In genomic region chr15:83857129-83857528, GRCm38 (mm10) we compare ENCODE assay signal across 10 mouse cellular contexts.
DNase-seq lines count a peak whose midpoint lies in the region; ATAC-seq lines count a peak whose summit lies in the region.
"Had no signal": no experiment of that assay in that cellular context is flagged by ENCODE, and none has a peak within 500 bp of the region (broad histone marks: within the 10 kb centered on the region; RNA-seq: fewer than 3 reads in every experiment).

No protein-coding gene starts in this region.

- ATAC-seq in midbrain, embryonic 11.5 days (ENCODE audit: low FRiP score) = no peak
- no peak for ATAC-seq in midbrain, embryonic 16.5 days
- ATAC-seq in megakaryocyte, adult 5-6 weeks (ENCODE audit: poor library complexity, severe bottlenecking) = no peak

- no peaks in the 10 kb centered on the region for H3K36me3 ChIP-seq in midbrain, embryonic 11.5 days (ENCODE audit: control insufficient read depth, insufficient read depth, low read length)
- no peaks in the 10 kb centered on the region for H3K36me3 ChIP-seq in midbrain, embryonic 16.5 days (ENCODE audit: control insufficient read depth, insufficient read depth, low read length)
- H3K36me3 ChIP-seq: embryonic facial prominence, embryonic 12.5 days had no signal

- no peak overlapping the region for H3K4me2 ChIP-seq in midbrain, embryonic 11.5 days
- H3K4me2 ChIP-seq in midbrain, embryonic 16.5 days (ENCODE audit: low read length) = no peak overlapping the region
- H3K4me2 ChIP-seq: embryonic facial prominence, embryonic 12.5 days had no signal

- H3K4me3 ChIP-seq in midbrain, embryonic 11.5 days (ENCODE audit: low read depth, low read length) = no peak overlapping the region
- H3K4me3 ChIP-seq in midbrain, embryonic 16.5 days (ENCODE audit: low read depth, low read length) = no peak overlapping the region
- H3K4me3 ChIP-seq: embryonic facial prominence, embryonic 12.5 days; megakaryocyte, embryonic 14.5 days had no signal

- H3K4me1 ChIP-seq in midbrain, embryonic 11.5 days (ENCODE audit: control insufficient read depth, insufficient read depth, low read length) = no peaks in the 10 kb centered on the region
- no peaks in the 10 kb centered on the region for H3K4me1 ChIP-seq in midbrain, embryonic 16.5 days (ENCODE audit: control insufficient read depth, insufficient read depth, low read length)
- H3K4me1 ChIP-seq: embryonic facial prominence, embryonic 12.5 days; megakaryocyte, embryonic 14.5 days had no signal

- H3K9ac ChIP-seq in midbrain, embryonic 11.5 days (ENCODE audit: low read length) = no peak overlapping the region
- no peak overlapping the region for H3K9ac ChIP-seq in midbrain, embryonic 16.5 days (ENCODE audit: low read depth, low read length)
- H3K9ac ChIP-seq: embryonic facial prominence, embryonic 12.5 days had no signal

- no peak overlapping the region for H3K27ac ChIP-seq in midbrain, embryonic 11.5 days (ENCODE audit: low read depth, low read length)
- H3K27ac ChIP-seq in midbrain, embryonic 16.5 days (ENCODE audit: low read length) = no peak overlapping the region
- H3K27ac ChIP-seq: embryonic facial prominence, embryonic 12.5 days had no signal

- WGBS in midbrain, embryonic 11.5 days = 27% methylated on average over 8 of the region's 8 CpGs
- 19% methylated on average over 8 of the region's 8 CpGs for WGBS in midbrain, embryonic 16.5 days

- DNase-seq in midbrain, embryonic 11.5 days (ENCODE audit: low spot score, missing footprints) = peak; percentile 98
- DNase-seq in adrenal gland, postnatal 10 days = peak; percentile 83
- peak; percentile 38 for DNase-seq in embryo, embryonic 11.5 days (ENCODE audit: low read depth, low spot score)
- peak; percentile 30 to 41 for DNase-seq in heart, adult 9 months (ENCODE audit: low spot score in 2 of 2)
- peak; percentile 71 to 72 for DNase-seq in layer of hippocampus, postnatal 36 days
- peak; percentile 61 for DNase-seq in ovary, postnatal 14 days (ENCODE audit: low spot score)

- no peaks in the 10 kb centered on the region for H3K27me3 ChIP-seq in midbrain, embryonic 11.5 days (ENCODE audit: control insufficient read depth, insufficient read depth, low read length)
- H3K27me3 ChIP-seq in midbrain, embryonic 16.5 days (ENCODE audit: control insufficient read depth, insufficient read depth, low read depth, low read length) = no peaks in the 10 kb centered on the region
- H3K27me3 ChIP-seq: embryonic facial prominence, embryonic 12.5 days had no signal

- no peaks in the 10 kb centered on the region for H3K9me3 ChIP-seq in midbrain, embryonic 11.5 days (ENCODE audit: control insufficient read depth, low read length)
- H3K9me3 ChIP-seq in midbrain, embryonic 16.5 days (replicated peaks; ENCODE audit: control insufficient read depth, low read length, poor library complexity, severe bottlenecking) = no peaks in the 10 kb centered on the region
- H3K9me3 ChIP-seq: embryonic facial prominence, embryonic 12.5 days had no signal

Comparison
In these comparisons a context has a peak if more than half of its experiments do, and no peak if none do; other contexts are left out.
1. DNase-seq: peak in every context shown above with its lines; median percentile 98 in midbrain, embryonic 11.5 days; 83 in adrenal gland, postnatal 10 days; 72 in layer of hippocampus, postnatal 36 days; 61 in ovary, postnatal 14 days; 38 in embryo, embryonic 11.5 days; 36 in heart, adult 9 months.